11 mouse cellular contexts compared by ENCODE assay signal in genomic region chr11:118940539-118940938, GRCm38 (mm10). TPM values are rescaled to one million over a fixed set of nuclear protein-coding genes. Genes with fewer than 3 reads are reported as not detected.
DNase-seq lines count a peak whose midpoint lies in the region; ATAC-seq lines count a peak whose summit lies in the region.
"Had no signal": no experiment of that assay in that cellular context is flagged by ENCODE, and none has a peak within 500 bp of the region (broad histone marks: within the 10 kb centered on the region; RNA-seq: fewer than 3 reads in every experiment).

No protein-coding gene starts in this region.

- no peak overlapping the region for H3K4me2 ChIP-seq in hindbrain, embryonic 15.5 days
- no peak overlapping the region for H3K4me2 ChIP-seq in hindbrain, embryonic 11.5 days (replicated peaks; ENCODE audit: low read depth, low read length)

- peak; percentile 51 for ATAC-seq in hindbrain, embryonic 15.5 days (ENCODE audit: low FRiP score, low read depth)
- ATAC-seq in hindbrain, embryonic 11.5 days (ENCODE audit: low FRiP score) = no peak

- H3K4me1 ChIP-seq in hindbrain, embryonic 15.5 days (replicated peaks) = peaks cover 12% of the 10 kb centered on the region; the same call in 1 of the 2 replicates
- no peaks in the 10 kb centered on the region for H3K4me1 ChIP-seq in hindbrain, embryonic 11.5 days (replicated peaks; ENCODE audit: control insufficient read depth, insufficient read depth, low read length)
- H3K4me1 ChIP-seq: megakaryocyte, embryonic 14.5 days had no signal

- 47% methylated on average over 11 of the region's 11 CpGs for WGBS in hindbrain, embryonic 15.5 days
- 72% methylated on average over 11 of the region's 11 CpGs for WGBS in hindbrain, embryonic 11.5 days

- no peak overlapping the region for H3K9ac ChIP-seq in hindbrain, embryonic 15.5 days
- no peak overlapping the region for H3K9ac ChIP-seq in hindbrain, embryonic 11.5 days (ENCODE audit: low read depth, low read length)

- no peak overlapping the region for H3K4me3 ChIP-seq in hindbrain, embryonic 15.5 days
- H3K4me3 ChIP-seq in hindbrain, embryonic 11.5 days (ENCODE audit: low read depth, low read length) = no peak overlapping the region
- H3K4me3 ChIP-seq: megakaryocyte, embryonic 14.5 days had no signal

- H3K36me3 ChIP-seq in hindbrain, embryonic 15.5 days = no peaks in the 10 kb centered on the region
- no peaks in the 10 kb centered on the region for H3K36me3 ChIP-seq in hindbrain, embryonic 11.5 days (ENCODE audit: control insufficient read depth, insufficient read depth, low read length)

- no peak for DNase-seq in hindbrain, embryonic 11.5 days (ENCODE audit: low spot score)
- DNase-seq in cerebellum, postnatal 14 days = peak; percentile 98 to 99
- DNase-seq in layer of hippocampus, adult 8-10 months (ENCODE audit: low spot score in 2 of 2) = peak; percentile 81 to 83
- peak; percentile 52 to 58 for DNase-seq in right cerebral cortex, postnatal 36 days (ENCODE audit: low spot score in 2 of 2)
- DNase-seq in natural killer cell, adult 2 months (ENCODE audit: low spot score in 2 of 2) = no peak
- no peak for DNase-seq in MN1 (ENCODE audit: low spot score)
- DNase-seq: thymus, postnatal 25 days had no signal

- H3K27ac ChIP-seq in hindbrain, embryonic 15.5 days (replicated peaks) = peak overlapping the region; percentile 46; the same call in 1 of the 2 replicates
- H3K27ac ChIP-seq in hindbrain, embryonic 11.5 days (ENCODE audit: low read depth, low read length) = no peak overlapping the region

- H3K9me3 ChIP-seq in hindbrain, embryonic 15.5 days = no peaks in the 10 kb centered on the region
- no peaks in the 10 kb centered on the region for H3K9me3 ChIP-seq in hindbrain, embryonic 11.5 days (ENCODE audit: control insufficient read depth, low read length)
- H3K9me3 ChIP-seq: megakaryocyte, embryonic 14.5 days had no signal

- H3K27me3 ChIP-seq in hindbrain, embryonic 15.5 days = no peaks in the 10 kb centered on the region
- H3K27me3 ChIP-seq in hindbrain, embryonic 11.5 days (ENCODE audit: control insufficient read depth, insufficient read depth, low read length) = no peaks in the 10 kb centered on the region

RNA-seq across cellular contexts. Expression of gene Rbfox3, which starts 29.1 kb away (rescaled TPM):
- polyA plus RNA-seq in hindbrain, embryonic 15.5 days (2015; fragmentation: Nextera tagmentation; extraction: Ambion mirVana) = 71.8 and 77.9 TPM in 2 replicates
- 11.7 and 12.6 TPM in 2 replicates for polyA plus RNA-seq in hindbrain, embryonic 11.5 days (2014; fragmentation: Nextera tagmentation; extraction: Ambion mirVana)
- total RNA-seq in layer of hippocampus, adult 8-10 months (2022) = 100 to 1,000 TPM; 229 to 281 (median 270) TPM

RNA-seq across cellular contexts. Expression of gene Enpp7, which starts 47.4 kb away (rescaled TPM):
- polyA plus RNA-seq in hindbrain, embryonic 15.5 days (2015; fragmentation: Nextera tagmentation; extraction: Ambion mirVana) = not detected in 2 replicates
- not detected in 2 replicates for polyA plus RNA-seq in hindbrain, embryonic 11.5 days (2014; fragmentation: Nextera tagmentation; extraction: Ambion mirVana)
- total RNA-seq in layer of hippocampus, adult 8-10 months (2022) = not detected
- total RNA-seq: adrenal gland, postnatal 4 days; ES-E14 had no signal

Comparison
In these comparisons a context has a peak if more than half of its experiments do, and no peak if none do; other contexts are left out.
1. DNase-seq: peak in cerebellum, postnatal 14 days (2 of 2), layer of hippocampus, adult 8-10 months (2 of 2) and right cerebral cortex, postnatal 36 days (2 of 2); none in hindbrain, embryonic 11.5 days (single experiment), natural killer cell, adult 2 months (0 of 2) and MN1 (single experiment).